Mouse (Mus musculus) liver, adult 2 months (tissue): ENCODE results near the gene Kif20b.

Experiments used
- CTCF ChIP-seq: fragments of 200-500 bp; IDR thresholded peaks from 2 replicates; pipeline ENCODE4 v1.5.1; 2011; ENCODE audit warnings: low read depth, low read length, control low read depth
- POLR2A ChIP-seq: fragments of 200-500 bp; IDR thresholded peaks from 2 replicates; pipeline ENCODE4 v1.6.1; 2011; ENCODE audit warnings: low read length, control low read depth; ENCODE audit not compliant: insufficient read depth; ENCODE audit errors: extremely low read depth

DNA sequence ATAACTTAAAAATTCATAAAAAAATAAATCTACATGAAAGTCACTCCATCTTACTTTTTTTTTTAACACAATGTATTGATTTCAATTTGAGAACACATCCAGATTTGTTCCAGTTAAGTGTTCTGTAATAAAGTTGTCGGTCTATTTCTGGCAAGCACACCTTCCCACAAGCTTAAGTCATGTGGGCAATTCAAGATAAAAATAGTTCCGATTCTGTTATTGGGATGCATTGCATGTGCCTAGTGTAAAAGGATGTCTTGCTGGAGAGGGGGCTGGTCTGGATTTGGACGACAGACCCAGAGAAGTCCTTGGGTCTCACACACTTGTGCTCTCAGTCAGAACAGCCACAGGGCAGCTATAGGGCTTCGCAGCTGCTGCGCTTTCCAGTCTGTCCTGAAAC lies 15.4 kb upstream of the Kif20b start:
- TF ChIP-seq POLR2A, result no peak
- no peak for TF ChIP-seq CTCF
